In genomic region chr9:111577453-111577852, GRCm38 (mm10) we compare ENCODE assay signal across 23 mouse cellular contexts.
"Had no signal": no experiment of that assay in that cellular context is flagged by ENCODE, and none has a peak within 500 bp of the region (broad histone marks: within the 10 kb centered on the region; RNA-seq: fewer than 3 reads in every experiment).

No protein-coding gene starts in this region.

- DNase-seq: kidney, adult 2 months; kidney, postnatal 25 days; layer of hippocampus, adult 9-11 months; liver, postnatal 0 days; lung, embryonic 14.5 days; lung, postnatal 4 days; thymus, adult 2 months; thymus, postnatal 14 days; thymus, postnatal 4 days had no signal

- H3K9me3 ChIP-seq: limb, embryonic 12.5 days; limb, embryonic 15.5 days; midbrain, embryonic 10.5 days; midbrain, embryonic 13.5 days had no signal

- H3K4me1 ChIP-seq: limb, embryonic 12.5 days; limb, embryonic 15.5 days; megakaryocyte, embryonic 14.5 days; midbrain, embryonic 10.5 days had no signal

- H3K4me2 ChIP-seq: limb, embryonic 12.5 days; limb, embryonic 15.5 days; liver, embryonic 11.5 days; lung, embryonic 14.5 days; midbrain, embryonic 13.5 days had no signal

- H3K27ac ChIP-seq: kidney, postnatal 0 days; layer of hippocampus, adult 2 months; left cerebral cortex, adult 2 months; limb, embryonic 12.5 days; limb, embryonic 15.5 days; liver, embryonic 14.5 days; midbrain, embryonic 10.5 days; midbrain, embryonic 13.5 days; stomach, postnatal 0 days had no signal

- H3K9ac ChIP-seq: limb, embryonic 12.5 days; limb, embryonic 15.5 days; liver, embryonic 14.5 days; liver, postnatal 0 days; lung, embryonic 14.5 days; midbrain, embryonic 13.5 days had no signal

- H3K36me3 ChIP-seq: limb, embryonic 12.5 days; limb, embryonic 15.5 days; midbrain, embryonic 10.5 days; midbrain, embryonic 13.5 days had no signal

- H3K4me3 ChIP-seq: layer of hippocampus, adult 2 months; left cerebral cortex, adult 2 months; limb, embryonic 12.5 days; limb, embryonic 15.5 days; megakaryocyte, embryonic 14.5 days; midbrain, embryonic 10.5 days; midbrain, embryonic 13.5 days had no signal

- ATAC-seq: intestine, postnatal 0 days; liver, postnatal 0 days; lung, postnatal 0 days; midbrain, embryonic 13.5 days; midbrain, embryonic 16.5 days had no signal

- H3K27me3 ChIP-seq: limb, embryonic 15.5 days; megakaryocyte, embryonic 14.5 days; midbrain, embryonic 13.5 days had no signal
